Comparison of ENCODE assay signal across 10 mouse cellular contexts in genomic region chr7:29393292-29393691, GRCm38 (mm10).
A peak's percentile ranks its signal among the peaks of the same experiment; 100 is the strongest.
DNase-seq lines count a peak whose midpoint lies in the region; ATAC-seq and TF ChIP-seq lines count a peak whose summit lies in the region.
"Had no signal": no experiment of that assay in that cellular context is flagged by ENCODE, and none has a peak within 500 bp of the region (broad histone marks: within the 10 kb centered on the region; RNA-seq: fewer than 3 reads in every experiment).

No protein-coding gene starts in this region.

- no peak for TF ChIP-seq CTCF in midbrain, postnatal 0 days (IDR thresholded peaks at IDR 0.05)
- TF ChIP-seq CTCF in forebrain, postnatal 0 days (IDR thresholded peaks at IDR 0.05; ENCODE audit: low read depth) = no peak

- WGBS in midbrain, postnatal 0 days = 93% methylated on average over 10 of the region's 10 CpGs
- WGBS in midbrain, embryonic 10.5 days = 95% methylated on average over 10 of the region's 10 CpGs
- WGBS in forebrain, postnatal 0 days = 67% methylated on average over 10 of the region's 10 CpGs

- no peaks in the 10 kb centered on the region for H3K4me1 ChIP-seq in midbrain, postnatal 0 days (ENCODE audit: insufficient read depth, low read length)
- peaks cover 11% of the 10 kb centered on the region for H3K4me1 ChIP-seq in midbrain, embryonic 10.5 days
- H3K4me1 ChIP-seq in forebrain, postnatal 0 days (ENCODE audit: insufficient read depth) = peaks cover 8% of the 10 kb centered on the region; the same call in 1 of the 2 replicates

- H3K4me2 ChIP-seq in midbrain, postnatal 0 days (ENCODE audit: low read depth, low read length, poor library complexity, severe bottlenecking) = no peak overlapping the region
- no peak overlapping the region for H3K4me2 ChIP-seq in forebrain, postnatal 0 days (ENCODE audit: low read depth)
- H3K4me2 ChIP-seq: lung, embryonic 14.5 days had no signal

- H3K27me3 ChIP-seq in midbrain, postnatal 0 days (ENCODE audit: insufficient read depth, low read length) = no peaks in the 10 kb centered on the region
- no peaks in the 10 kb centered on the region for H3K27me3 ChIP-seq in midbrain, embryonic 10.5 days (ENCODE audit: low read depth, poor library complexity, severe bottlenecking)
- H3K27me3 ChIP-seq in forebrain, postnatal 0 days (ENCODE audit: insufficient read depth, low read length) = no peaks in the 10 kb centered on the region

- peak; percentile 62; the same call in 1 of the 2 replicates for ATAC-seq in midbrain, postnatal 0 days (ENCODE audit: low FRiP score)
- peak; percentile 54 for ATAC-seq in forebrain, postnatal 0 days

- H3K9me3 ChIP-seq in midbrain, postnatal 0 days (ENCODE audit: low read length) = no peaks in the 10 kb centered on the region
- H3K9me3 ChIP-seq in midbrain, embryonic 10.5 days (replicated peaks) = no peaks in the 10 kb centered on the region
- H3K9me3 ChIP-seq in forebrain, postnatal 0 days (ENCODE audit: low read length) = no peaks in the 10 kb centered on the region

- no peak overlapping the region for H3K27ac ChIP-seq in midbrain, postnatal 0 days (ENCODE audit: low read depth, low read length)
- no peak overlapping the region for H3K27ac ChIP-seq in midbrain, embryonic 10.5 days (replicated peaks)
- H3K27ac ChIP-seq in forebrain, postnatal 0 days (ENCODE audit: low read depth, low read length) = no peak overlapping the region

- DNase-seq in gastrocnemius, postnatal 14 days = peak; percentile 33
- no peak for DNase-seq in gastrocnemius, adult 18-20 months (ENCODE audit: low spot score)
- peak; percentile 88 for DNase-seq in midbrain, postnatal 0 days (ENCODE audit: low spot score)
- no peak for DNase-seq in midbrain, embryonic 10.5 days (ENCODE audit: low spot score)
- DNase-seq in forebrain, postnatal 0 days = peak; percentile 34
- DNase-seq in embryo, embryonic 10 days (ENCODE audit: low spot score) = no peak
- no peak for DNase-seq in left cerebral cortex, postnatal 10 days (ENCODE audit: extremely low spot score in 1 of 2, low spot score in 2 of 2)
- no peak for DNase-seq in adrenal gland, adult 8-10 months

- no peak overlapping the region for H3K4me3 ChIP-seq in midbrain, postnatal 0 days (ENCODE audit: low read depth, low read length)
- H3K4me3 ChIP-seq in midbrain, embryonic 10.5 days = no peak overlapping the region
- no peak overlapping the region for H3K4me3 ChIP-seq in forebrain, postnatal 0 days (ENCODE audit: low read depth, low read length)
- H3K4me3 ChIP-seq: erythroblast, embryonic 14.5 days had no signal

- intact Hi-C loops in gastrocnemius, postnatal 14 days (cut with DNase I; ENCODE audit: low total_unique reads) = no loop called here
- intact Hi-C loops in left cerebral cortex, postnatal 10 days (cut with DNase I) = no loop called here

- peaks cover 25% of the 10 kb centered on the region for H3K36me3 ChIP-seq in midbrain, postnatal 0 days (ENCODE audit: insufficient read depth, low read length)
- H3K36me3 ChIP-seq in midbrain, embryonic 10.5 days = peaks cover 42% of the 10 kb centered on the region
- peaks cover 25% of the 10 kb centered on the region for H3K36me3 ChIP-seq in forebrain, postnatal 0 days (ENCODE audit: insufficient read depth)

- H3K9ac ChIP-seq in midbrain, postnatal 0 days (replicated peaks; ENCODE audit: low read length, poor library complexity, severe bottlenecking) = 0 out of 2 replicates have a peak overlapping the region, but pooled peaks have one; percentile 9
- H3K9ac ChIP-seq in forebrain, postnatal 0 days = no peak overlapping the region
- H3K9ac ChIP-seq: lung, embryonic 14.5 days had no signal

Comparison
In these comparisons a context has a peak if more than half of its experiments do, and no peak if none do; other contexts are left out.
1. DNase-seq: peak in gastrocnemius, postnatal 14 days (single experiment), midbrain, postnatal 0 days (single experiment) and forebrain, postnatal 0 days (single experiment); none in gastrocnemius, adult 18-20 months (single experiment), midbrain, embryonic 10.5 days (single experiment), embryo, embryonic 10 days (single experiment), left cerebral cortex, postnatal 10 days (0 of 2) and adrenal gland, adult 8-10 months (single experiment).